Mouse (Mus musculus): Measurements from ENCODE around the gene Numbl. TPM values are rescaled to one million over a fixed set of nuclear protein-coding genes. Genes with fewer than 3 reads are reported as not detected.

Numbl gene
- total and polyA plus RNA-seq, 3 experiments, result 0.81 to 2.9 (median 2.3) TPM

DNA sequence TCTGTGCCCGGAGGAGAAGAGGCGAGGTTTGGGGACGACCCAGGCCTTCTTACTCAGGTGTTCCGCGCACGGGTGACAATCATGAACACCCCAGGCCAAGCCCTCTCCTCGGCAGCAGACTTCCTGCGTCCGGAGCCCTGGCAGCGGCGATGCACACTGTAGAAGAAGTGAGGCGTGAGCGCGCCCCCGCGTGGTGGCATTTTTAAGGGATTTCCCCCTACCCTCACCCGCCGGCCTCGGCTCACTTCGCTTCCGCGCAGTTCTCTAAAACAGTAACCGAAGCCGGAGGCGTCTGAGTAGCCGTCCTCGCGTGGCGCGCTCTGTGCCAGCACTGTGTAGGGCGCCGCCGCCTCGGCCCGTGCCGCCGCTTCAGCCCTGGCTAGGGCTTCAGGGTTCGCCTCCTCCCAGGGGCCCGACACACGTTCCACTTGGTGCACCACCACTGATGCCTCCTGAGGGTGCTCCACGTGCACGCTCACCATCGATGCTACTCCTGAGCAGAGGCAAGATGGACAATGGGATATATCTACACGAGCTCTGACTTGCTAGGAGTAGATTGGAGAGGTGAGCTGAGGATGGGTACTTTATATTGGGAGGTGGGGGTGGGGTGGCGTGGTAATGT, 71.2 kb downstream of the Numbl start:
- Histone ChIP-seq H3K27ac (ENCODE audit: insufficient read depth, low read depth) (0 out of 2 replicates have a peak overlapping the region, but pooled peaks have one; percentile 18), H3K4me1 (ENCODE audit: control insufficient read depth in 1 of 2, insufficient read depth in 2 of 2) (peaks cover 4 to 37% of the 10 kb centered on the region in 2 experiments), H3K36me3 (replicated peaks in 1 of 2; ENCODE audit: control insufficient read depth in 1 of 2, insufficient read depth in 1 of 2, low read length in 1 of 2) (no peaks in the 10 kb centered on the region), H3K79me2 (replicated peaks; ENCODE audit: control insufficient read depth, extremely low read depth, insufficient read depth, poor library complexity, severe bottlenecking) (no peaks in the 10 kb centered on the region), H3K4me2 (ENCODE audit: insufficient read depth, low read depth, poor library complexity, severe bottlenecking) (peak overlapping the region; percentile 79), H3K27me3 (replicated peaks) (peaks cover 27% of the 10 kb centered on the region), H3K9ac (ENCODE audit: insufficient read depth, low read depth) (peak overlapping the region; percentile 8; the same call in 1 of the 2 replicates), H3K9me3 (replicated peaks; ENCODE audit: low read length) (no peaks in the 10 kb centered on the region), H3K4me3 (replicated peaks in 1 of 3; ENCODE audit: low read depth in 2 of 3, low read length in 2 of 3, poor library complexity in 1 of 3) (peak overlapping the region; percentile 16 to 45 (median 34))
- peak; percentile 81 for DNase-seq (ENCODE audit: extremely low read depth)
- in situ Hi-C loops (cut with MboI; ENCODE audit: low pct_ligation_motif_present, low pct_unique_long_range_greater_than_20kb, low sequenced_read_pairs) (no loop called here), dilution Hi-C loops (cut with MboI; ENCODE audit: extremely low pct_ligation_motif_present, extremely low pct_unique_long_range_greater_than_20kb, low sequenced_read_pairs) (no loop called here)
- TF ChIP-seq MAZ (IDR thresholded peaks at IDR 0.05; ENCODE audit: low read depth, low read length) (no peak), BHLHE40 (IDR thresholded peaks at IDR 0.05; ENCODE audit: low read depth, low read length) (peak; percentile 63), KAT2A (IDR thresholded peaks at IDR 0.05; ENCODE audit: insufficient replicate concordance, low read length) (no peak), SMC3 (IDR thresholded peaks at IDR 0.05; ENCODE audit: low read depth, low read length) (peak; percentile 72), MAFK (IDR thresholded peaks at IDR 0.05; ENCODE audit: insufficient replicate concordance, low read length) (no peak), RCOR1 (conservative IDR thresholded peaks at IDR 0.05; ENCODE audit: low read depth, low read length) (no peak), ZNF384 (IDR thresholded peaks at IDR 0.05; ENCODE audit: low read depth, low read length) (no peak), NELFE (IDR thresholded peaks at IDR 0.05; ENCODE audit: low read depth, low read length) (peak; percentile 36; the same call in 1 of the 2 replicates), NRF1 (IDR thresholded peaks at IDR 0.05; ENCODE audit: low read depth, low read length) (no peak), MAX (IDR thresholded peaks at IDR 0.05; ENCODE audit: low read length) (peak; percentile 81), JUN (IDR thresholded peaks at IDR 0.05; ENCODE audit: insufficient read depth, low read depth, low read length) (no peak), IRF4 (IDR thresholded peaks at IDR 0.05; ENCODE audit: low read depth, low read length) (peak; percentile 68; the same call in 1 of the 2 replicates), CHD2 (IDR thresholded peaks at IDR 0.05; ENCODE audit: low read length) (no peak; the same call in 1 of the 2 replicates), HCFC1 (IDR thresholded peaks at IDR 0.05; ENCODE audit: low read depth, low read length) (peak; percentile 36; the same call in 1 of the 2 replicates), EP300 (IDR thresholded peaks at IDR 0.05; ENCODE audit: low read length) (no peak), MXI1 (IDR thresholded peaks at IDR 0.05; ENCODE audit: low read depth, low read length) (peak; percentile 19; the same call in 1 of the 2 replicates), ZC3H11A (IDR thresholded peaks at IDR 0.05; ENCODE audit: low read depth, low read length) (no peak), JUND (conservative IDR thresholded peaks at IDR 0.05; ENCODE audit: low read depth, low read length) (no peak), POLR2AphosphoS2 (IDR thresholded peaks at IDR 0.05; ENCODE audit: low read depth, low read length) (no peak), USF1 (IDR thresholded peaks at IDR 0.05; ENCODE audit: low read depth, low read length) (no peak), E2F4 (IDR thresholded peaks at IDR 0.05; ENCODE audit: insufficient replicate concordance, low read depth, low read length) (no peak), ZMIZ1 (IDR thresholded peaks at IDR 0.05; ENCODE audit: low read depth, low read length) (no peak), ZKSCAN1 (IDR thresholded peaks at IDR 0.05; ENCODE audit: borderline replicate concordance, low read depth, low read length) (no peak), RAD21 (IDR thresholded peaks at IDR 0.05; ENCODE audit: low read depth, low read length) (peak; percentile 61), SIN3A (IDR thresholded peaks at IDR 0.05; ENCODE audit: low read length) (no peak), CTCF (conservative IDR thresholded peaks at IDR 0.05 in 1 of 2, IDR thresholded peaks at IDR 0.05 in 1 of 2; ENCODE audit: low read depth in 2 of 2, low read length in 2 of 2) (peak; percentile 29 to 86), PAX5 (IDR thresholded peaks at IDR 0.05; ENCODE audit: low read length) (no peak), CHD1 (IDR thresholded peaks at IDR 0.05; ENCODE audit: low read depth, low read length) (no peak), ETS1 (conservative IDR thresholded peaks at IDR 0.05; ENCODE audit: low read depth, low read length) (no peak), ELF1 (IDR thresholded peaks at IDR 0.05; ENCODE audit: low read depth, low read length) (peak; percentile 64), TBP (conservative IDR thresholded peaks at IDR 0.05; ENCODE audit: low read depth, low read length) (0 out of 2 replicates have a peak, but pooled peaks have one; percentile 33), TCF12 (IDR thresholded peaks at IDR 0.05; ENCODE audit: low read depth, low read length) (peak; percentile 56; the same call in 1 of the 2 replicates), MEF2A (IDR thresholded peaks at IDR 0.05; ENCODE audit: borderline replicate concordance, low read depth, low read length) (0 out of 2 replicates have a peak, but pooled peaks have one; percentile 16), MYC (IDR thresholded peaks at IDR 0.05; ENCODE audit: low read depth, low read length) (0 out of 2 replicates have a peak, but pooled peaks have one; percentile 36), USF2 (conservative IDR thresholded peaks at IDR 0.05; ENCODE audit: low read depth, low read length) (no peak), POLR2A (IDR thresholded peaks at IDR 0.05; ENCODE audit: low read depth, low read length) (peak; percentile 46; the same call in 1 of the 2 replicates), UBTF (IDR thresholded peaks at IDR 0.05; ENCODE audit: low read depth, low read length) (peak; percentile 84; the same call in 1 of the 2 replicates)
